In the genomic region with DNA sequence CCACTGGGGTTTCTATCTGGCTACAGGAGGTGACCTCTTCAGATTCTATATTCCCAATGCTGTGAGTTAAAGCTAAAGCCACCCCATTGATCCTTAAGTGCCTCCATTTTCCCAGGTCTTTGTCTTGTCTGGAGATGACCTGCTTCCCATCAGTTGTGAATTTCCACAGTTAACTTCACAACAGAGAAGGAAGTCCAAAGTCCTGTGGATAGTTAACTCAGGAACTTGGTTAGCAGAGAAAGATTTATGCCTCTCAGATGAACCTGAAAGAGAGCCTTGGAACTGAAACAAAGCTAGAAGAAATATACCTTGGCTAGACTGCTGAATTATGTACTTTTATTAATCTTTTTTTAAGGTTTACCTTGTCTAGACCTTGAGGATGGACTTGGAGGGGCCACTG, we compare ENCODE assay signal across 16 mouse cellular contexts.
"Had no signal": no experiment of that assay in that cellular context is flagged by ENCODE, and none has a peak within 500 bp of the region (broad histone marks: within the 10 kb centered on the region; RNA-seq: fewer than 3 reads in every experiment).

No protein-coding gene starts in this region.

- H3K36me3 ChIP-seq: neural tube, embryonic 13.5 days; neural tube, embryonic 15.5 days; stomach, embryonic 15.5 days had no signal

- H3K4me1 ChIP-seq: neural tube, embryonic 13.5 days; neural tube, embryonic 15.5 days; stomach, embryonic 15.5 days had no signal

- DNase-seq: retina, postnatal 1 day; right cerebral cortex, adult 18-20 months; right cerebral cortex, postnatal 14 days; right cerebral cortex, postnatal 25 days; right cerebral cortex, postnatal 4 days; spleen, adult 18-20 months; thymus, adult 18-20 months; thymus, adult 2 months; thymus, postnatal 14 days; thymus, postnatal 25 days; thymus, postnatal 36 days; thymus, postnatal 4 days had no signal

- H3K27me3 ChIP-seq: neural tube, embryonic 13.5 days; neural tube, embryonic 15.5 days; stomach, embryonic 15.5 days had no signal

- H3K27ac ChIP-seq: neural tube, embryonic 13.5 days; neural tube, embryonic 15.5 days; stomach, embryonic 15.5 days; stomach, postnatal 0 days had no signal

- H3K4me3 ChIP-seq: neural tube, embryonic 13.5 days; neural tube, embryonic 15.5 days; stomach, embryonic 15.5 days had no signal
